Mouse (Mus musculus): ENCODE measurements around the gene Bcap29.

DNA sequence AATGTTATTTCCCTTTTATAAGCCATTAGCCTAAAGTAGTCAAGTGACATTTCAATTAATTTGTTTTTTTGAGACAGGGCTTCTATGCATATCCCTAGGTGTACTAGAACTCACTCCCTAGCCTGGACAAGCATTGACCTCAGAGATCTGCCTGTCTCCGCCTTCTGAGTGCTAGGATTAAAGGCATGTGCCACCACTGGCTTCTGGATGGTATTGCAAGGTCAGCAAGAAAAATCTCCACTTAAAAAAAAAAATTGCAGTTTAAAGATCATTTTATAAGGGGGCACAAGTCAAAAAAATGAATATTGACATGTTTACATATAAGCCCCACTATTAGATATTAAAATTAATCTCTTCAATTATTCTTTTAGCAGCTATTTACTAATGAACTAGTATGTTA lies 9.4 kb downstream of the Bcap29 start:
- no peak for TF ChIP-seq GATA1 (IDR thresholded peaks at IDR 0.05; ENCODE audit: low read length)
- no peak for TF ChIP-seq TAL1 (IDR thresholded peaks at IDR 0.05; ENCODE audit: low read length)

Measured in erythroblast, embryonic 14.5 days (primary cell).